Mouse (Mus musculus): ENCODE data around the gene Klc1.

Klc1 gene

GRCm38 (mm10) chr12:111743981-111744423, 14.6 kb upstream of the Klc1 start:
- peak; percentile 21 for DNase-seq

DNA sequence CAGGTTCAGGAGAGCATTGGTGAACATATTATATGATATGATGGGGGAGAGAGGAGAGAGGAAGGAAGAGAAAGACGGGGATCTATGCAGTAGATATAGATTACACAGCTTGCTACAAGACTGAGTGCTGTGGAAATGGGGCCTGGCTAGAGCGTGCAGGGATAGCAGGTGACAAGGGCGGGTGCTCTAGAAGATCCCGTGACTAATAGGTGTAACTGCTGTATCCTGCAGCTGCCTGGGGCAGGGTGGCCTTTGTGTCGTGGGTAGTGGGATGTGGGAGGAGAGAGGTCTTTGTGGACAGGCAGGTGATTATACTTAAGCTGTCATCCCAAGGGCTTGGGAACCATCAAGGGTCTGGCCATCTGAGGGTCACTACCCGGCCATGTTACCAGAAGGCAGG, 13.4 kb upstream of the Klc1 start:
- DNase-seq = no peak

- DNase-seq = peak; percentile 80
Observed at GRCm38 (mm10) chr12:111746091-111746490, 12.6 kb upstream of the Klc1 start.

DNA sequence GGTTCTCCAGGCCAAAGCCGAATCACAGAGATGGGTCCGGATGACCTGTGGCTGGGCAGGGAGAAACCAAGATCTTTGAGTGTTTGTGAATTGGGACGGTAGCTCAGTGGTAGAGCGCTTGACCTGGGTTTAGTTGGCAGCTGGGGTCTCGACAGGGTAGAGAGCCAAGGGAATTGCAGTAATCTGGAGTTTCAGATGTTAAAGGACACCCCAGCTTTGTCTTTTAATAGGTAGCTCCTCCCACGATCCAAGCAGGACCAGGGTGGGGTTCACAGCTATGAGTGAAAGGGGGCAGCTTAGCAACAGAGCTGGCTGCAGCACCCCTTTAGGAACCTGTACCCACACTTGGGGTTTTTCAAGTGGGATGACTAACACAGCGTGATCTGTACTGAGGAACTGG, 11.2 kb upstream of the Klc1 start:
- DNase-seq = no peak

DNA sequence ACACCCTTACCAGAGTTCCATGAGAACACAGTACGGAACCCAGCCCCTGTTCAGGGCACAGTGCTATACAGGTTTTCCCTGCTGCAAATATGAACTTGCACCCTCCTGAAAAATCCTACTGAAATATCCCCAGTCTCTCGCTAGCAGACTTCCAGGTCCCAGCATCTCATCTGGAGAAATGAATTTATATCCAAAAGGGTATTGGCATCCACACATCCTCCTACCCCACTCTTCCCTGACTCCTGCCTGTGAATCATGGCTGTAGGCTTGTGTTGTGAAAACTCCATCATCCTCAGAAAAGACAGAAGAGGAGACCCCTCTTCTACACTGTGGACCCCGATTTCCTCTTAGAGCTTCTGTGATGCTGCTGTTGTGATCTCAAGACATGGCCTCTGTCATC, 7.9 kb upstream of the Klc1 start:
- DNase-seq = no peak

DNA sequence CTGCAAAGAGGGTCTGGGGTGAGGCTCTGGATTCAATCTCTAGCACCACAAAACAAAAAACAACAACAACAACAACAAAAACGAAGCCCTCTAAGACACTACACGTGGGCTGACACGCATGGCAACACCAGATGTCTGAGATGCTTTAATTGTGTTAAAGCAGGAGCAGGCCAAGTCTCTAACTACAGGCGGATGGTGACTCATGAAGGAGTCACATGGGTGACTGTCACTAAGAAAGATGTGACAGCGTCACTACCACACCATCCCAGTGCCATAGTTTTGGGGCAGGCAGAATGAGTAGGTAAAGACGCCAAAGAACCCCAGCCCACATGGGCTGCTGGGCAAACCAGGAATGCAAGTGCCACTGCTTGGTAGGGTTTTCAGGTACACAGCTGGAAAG, 6.2 kb upstream of the Klc1 start:
- no peak for DNase-seq

GRCm38 (mm10) chr12:111753347-111753746, 5.3 kb upstream of the Klc1 start:
- no peak for DNase-seq

DNA sequence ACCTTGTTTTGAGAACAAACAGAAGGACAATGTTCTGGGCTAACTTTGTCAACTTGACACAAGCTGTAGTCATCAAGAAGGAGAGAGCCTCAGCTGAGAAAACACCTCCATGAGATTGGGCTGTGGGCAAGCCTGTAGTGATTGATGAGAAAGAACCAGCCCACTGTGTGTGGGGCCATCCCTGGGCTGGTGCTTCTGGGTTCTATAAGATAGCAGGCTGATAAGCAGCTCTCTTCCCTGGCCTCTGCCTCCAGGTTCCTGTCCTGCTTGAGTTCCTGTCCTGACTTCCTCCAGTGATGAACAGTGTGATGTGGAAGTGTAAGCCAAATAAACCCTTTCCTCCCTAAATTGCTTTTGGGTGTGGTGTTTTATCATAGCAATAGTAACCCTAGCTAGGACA, 3.9 kb upstream of the Klc1 start:
- DNase-seq = no peak

GRCm38 (mm10) chr12:111755231-111755630, 3.4 kb upstream of the Klc1 start:
- no peak for DNase-seq

GRCm38 (mm10) chr12:111756082-111756697, 2.5 kb upstream of the Klc1 start:
- DNase-seq = no peak

DNA sequence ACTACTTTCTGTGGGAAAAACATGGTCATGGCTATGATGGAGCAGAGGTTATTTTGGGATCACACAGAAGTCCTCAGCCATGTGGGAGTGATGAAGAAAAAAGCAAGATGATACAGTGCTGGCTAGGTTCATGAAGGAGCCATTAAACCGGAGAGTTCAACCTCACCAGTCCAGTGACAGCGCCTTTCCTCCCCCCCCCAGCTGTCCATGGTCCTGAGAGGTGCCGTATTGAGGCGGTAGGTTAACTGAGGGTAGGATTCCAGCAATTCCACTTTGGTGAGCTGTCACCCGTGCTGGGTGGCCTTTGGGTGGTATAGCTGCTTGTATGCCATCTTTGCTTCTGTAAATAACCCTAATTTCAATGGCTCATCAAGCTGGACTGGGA, 2.0 kb upstream of the Klc1 start:
- DNase-seq = no peak

DNA sequence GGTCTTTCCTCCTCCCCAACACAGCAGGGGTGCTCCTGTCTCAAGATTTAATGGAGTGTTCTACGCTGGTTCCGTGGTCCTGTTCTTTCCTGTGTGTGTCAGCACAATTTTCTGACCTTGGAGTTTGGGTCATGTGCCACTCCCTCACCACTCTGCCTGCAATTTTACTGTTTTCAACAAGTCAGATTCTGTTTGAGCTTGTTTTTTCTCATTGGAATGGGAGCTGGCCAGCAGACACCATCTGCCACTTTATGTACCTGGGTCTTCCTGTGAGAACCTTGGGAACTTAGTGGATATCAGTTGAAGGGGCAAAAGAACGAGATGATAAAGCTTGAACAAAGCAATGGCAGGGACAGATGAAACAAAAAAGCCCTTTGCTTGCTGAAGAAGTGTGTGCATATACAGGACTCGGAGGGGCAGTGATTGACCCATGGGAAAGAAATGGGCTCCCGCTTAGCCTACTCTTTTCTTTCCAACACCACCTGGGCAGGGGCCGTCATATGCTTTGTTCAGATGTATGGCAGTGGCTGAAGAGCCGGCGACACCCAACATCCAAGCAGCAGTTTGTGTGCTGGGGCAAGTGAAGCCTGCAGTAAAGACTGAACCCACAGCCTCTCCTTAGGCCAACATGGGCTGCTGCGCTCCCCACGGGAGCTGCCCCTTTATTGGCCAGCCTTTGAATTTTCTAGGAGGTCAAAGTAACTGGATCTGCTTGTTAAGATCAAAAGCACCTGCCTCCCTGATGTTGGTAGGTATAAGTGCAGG, 906 bp upstream of the Klc1 start:
- DNase-seq = no peak

DNA sequence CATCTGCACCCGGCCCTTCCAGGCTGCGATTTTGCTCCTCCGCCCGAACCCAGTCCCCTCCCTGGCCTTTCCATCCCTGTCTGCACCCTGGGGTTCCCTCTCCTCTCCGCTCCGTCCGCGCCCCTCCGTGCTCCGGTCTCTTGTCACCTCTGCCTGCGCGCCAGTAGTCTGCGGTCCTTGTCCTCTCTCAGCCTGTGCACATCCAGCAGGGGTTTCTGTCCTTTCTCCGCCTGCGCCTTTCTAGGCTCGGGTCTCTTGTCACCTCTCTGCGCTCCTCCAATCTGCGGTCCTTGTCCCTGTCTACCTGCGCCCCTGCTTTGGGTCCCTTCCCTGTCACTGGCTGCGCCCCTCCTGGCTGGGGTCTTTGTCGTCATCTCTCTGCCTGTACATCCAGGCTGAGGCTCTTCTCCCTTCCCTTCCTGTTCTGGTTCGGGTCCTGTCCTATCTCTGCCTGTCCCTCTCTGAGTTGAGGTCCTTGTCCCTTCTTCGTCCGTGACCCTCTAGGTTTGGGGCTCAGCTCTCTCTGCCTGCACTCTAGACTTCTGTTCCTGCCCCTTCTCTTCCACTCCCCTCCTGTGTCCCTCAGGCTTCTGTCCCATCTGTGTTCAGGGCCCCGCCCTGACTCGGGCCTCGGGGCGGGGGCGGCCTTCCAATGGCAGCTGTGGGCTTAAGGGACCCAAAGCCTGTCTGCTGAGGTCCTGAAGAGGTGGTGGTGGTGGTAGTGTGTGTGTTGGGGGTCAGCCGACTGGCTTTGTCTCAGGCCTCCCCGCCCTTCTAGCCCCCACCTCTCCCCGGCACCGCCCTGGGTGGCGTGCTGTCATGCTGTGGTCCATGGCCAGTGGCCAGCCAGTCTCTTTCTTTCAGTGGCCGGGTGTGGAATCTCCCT, 770 bp downstream of the Klc1 start:
- peak; percentile 68 for DNase-seq

- DNase-seq = no peak
Observed at GRCm38 (mm10) chr12:111760306-111760908, 1.8 kb downstream of the Klc1 start.

- no peak for DNase-seq
Observed at GRCm38 (mm10) chr12:111762620-111763280, 4.1 kb downstream of the Klc1 start.

- no peak for DNase-seq
Observed at GRCm38 (mm10) chr12:111766313-111767236, 7.9 kb downstream of the Klc1 start.

DNA sequence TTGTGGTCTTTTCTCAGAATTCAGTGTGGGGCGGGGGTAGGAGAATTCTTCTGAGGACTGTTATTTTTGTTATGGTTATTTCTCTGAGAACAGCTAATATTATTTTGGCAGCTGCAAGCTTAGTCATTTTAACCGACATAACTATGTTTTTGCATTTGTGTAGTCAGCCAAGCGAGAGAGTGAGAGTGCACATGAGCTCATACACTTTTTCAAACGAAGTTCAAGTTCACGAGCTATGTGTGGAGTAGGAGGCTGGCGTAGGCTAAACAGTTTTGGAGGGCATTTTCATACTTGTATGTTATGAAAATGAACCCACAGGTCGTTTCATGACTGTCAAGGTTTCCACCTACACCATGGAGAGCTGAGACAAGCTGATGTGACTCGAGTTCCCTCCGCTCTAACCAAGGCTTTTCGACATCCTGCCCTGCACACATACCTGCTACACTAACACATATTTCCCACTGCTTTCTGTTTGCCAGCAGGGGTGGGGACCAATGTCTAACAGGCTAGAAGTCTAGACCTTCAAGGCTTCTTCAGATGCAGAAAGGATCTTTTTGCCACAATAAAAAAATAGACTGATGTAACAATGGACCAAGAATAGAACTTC, 9.8 kb downstream of the Klc1 start:
- no peak for DNase-seq

GRCm38 (mm10) chr12:111769306-111769705, 10.7 kb downstream of the Klc1 start:
- peak; percentile 81 for DNase-seq

DNA sequence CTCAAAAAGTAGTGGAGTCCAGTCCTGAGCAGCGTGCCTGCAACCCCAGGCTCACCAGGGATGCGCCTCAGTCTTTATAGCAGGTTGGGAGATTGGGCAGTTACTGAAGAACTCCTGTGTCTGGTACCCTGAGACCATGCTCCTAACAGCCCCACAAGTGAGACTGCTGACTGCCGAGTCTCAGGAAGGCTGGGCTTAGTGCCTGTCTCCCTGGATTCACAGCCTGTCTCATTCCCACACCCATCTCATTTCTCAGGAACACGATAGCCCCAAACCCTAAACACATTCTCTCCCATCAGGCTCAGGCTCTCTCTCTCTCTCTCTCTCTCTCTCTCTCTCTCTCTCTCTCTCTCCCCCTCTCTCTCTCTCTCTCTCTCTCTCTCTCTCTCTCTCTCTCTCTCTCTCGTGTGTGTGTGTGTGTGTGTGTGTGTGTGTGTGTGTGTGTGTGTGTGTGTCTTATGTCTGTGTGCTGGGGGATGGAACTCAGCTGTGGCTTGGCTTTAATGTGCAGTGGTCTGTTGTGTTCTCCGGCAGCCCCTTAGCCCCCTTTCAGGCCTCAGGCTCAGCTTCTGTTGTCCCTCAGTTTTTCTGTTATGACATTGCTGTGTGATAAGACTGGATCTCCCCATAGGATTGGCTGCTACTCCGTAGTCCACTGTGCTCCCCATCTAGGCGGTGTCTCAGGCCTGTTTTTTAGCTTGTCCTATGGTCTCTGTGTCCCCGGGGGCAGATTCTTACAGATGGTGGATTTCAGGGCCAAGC, 11.3 kb downstream of the Klc1 start:
- DNase-seq = no peak

DNA sequence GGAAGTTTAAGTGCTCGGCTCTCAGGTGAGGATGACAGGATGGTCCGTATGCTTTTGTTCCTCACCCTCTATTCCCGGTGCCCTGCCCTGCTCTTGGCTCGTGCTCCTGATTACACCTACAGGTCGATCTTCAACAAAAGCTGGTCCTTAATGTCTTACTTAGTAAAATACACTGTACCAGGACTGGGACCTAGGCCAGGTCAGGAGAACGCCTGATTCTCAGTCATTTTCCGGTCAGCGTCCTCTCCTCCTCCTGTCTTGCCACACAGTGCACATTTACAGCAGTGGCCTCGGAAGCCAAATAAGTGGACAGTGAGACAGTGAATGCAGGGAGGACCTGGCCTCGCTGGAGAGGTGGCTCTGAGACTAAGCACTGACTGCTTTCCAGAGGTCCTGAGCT, 12.0 kb downstream of the Klc1 start:
- DNase-seq = peak; percentile 29

Measured in kidney, postnatal 14 days (tissue).